Mouse (Mus musculus) lung, postnatal 25 days (tissue): ENCODE results near the gene Palm.

Experiments
- DNase-seq: peaks from one replicate; pipeline ENCODE4 v3.0.0; 2022; ENCODE audit warnings: low spot score

The Palm gene

GRCm38 (mm10) chr10:79798289-79798928, 5.0 kb downstream of the Palm start:
- no peak for DNase-seq

- no peak for DNase-seq
Measured at GRCm38 (mm10) chr10:79800508-79800907, 7.1 kb downstream of the Palm start.

- no peak for DNase-seq
Measured at GRCm38 (mm10) chr10:79801837-79802236, 8.5 kb downstream of the Palm start.

- DNase-seq: peak; percentile 71
Measured at GRCm38 (mm10) chr10:79802331-79802971, 9.1 kb downstream of the Palm start.

- no peak for DNase-seq
Measured at GRCm38 (mm10) chr10:79803716-79804323, 10.4 kb downstream of the Palm start.

GRCm38 (mm10) chr10:79805636-79806035, 12.3 kb downstream of the Palm start:
- DNase-seq: no peak

GRCm38 (mm10) chr10:79806331-79806730, 13.0 kb downstream of the Palm start:
- DNase-seq: no peak

- DNase-seq: no peak
Measured at GRCm38 (mm10) chr10:79806972-79807371, 13.6 kb downstream of the Palm start.

- no peak for DNase-seq
Measured at GRCm38 (mm10) chr10:79807826-79808225, 14.5 kb downstream of the Palm start.

GRCm38 (mm10) chr10:79808728-79809127, 15.4 kb downstream of the Palm start:
- peak; percentile 56 for DNase-seq

GRCm38 (mm10) chr10:79811736-79812637, 18.6 kb downstream of the Palm start:
- peak; percentile 83 for DNase-seq

GRCm38 (mm10) chr10:79814271-79814842, 21.0 kb downstream of the Palm start:
- DNase-seq: no peak

GRCm38 (mm10) chr10:79815671-79816494, 22.5 kb downstream of the Palm start:
- no peak for DNase-seq

GRCm38 (mm10) chr10:79817111-79817510, 23.7 kb downstream of the Palm start:
- DNase-seq: no peak

GRCm38 (mm10) chr10:79818225-79818624, 24.9 kb downstream of the Palm start:
- no peak for DNase-seq

- no peak for DNase-seq
Measured at GRCm38 (mm10) chr10:79819606-79820005, 26.2 kb downstream of the Palm start.

- DNase-seq: no peak
Measured at GRCm38 (mm10) chr10:79820277-79820676, 26.9 kb downstream of the Palm start.

- peak; percentile 28 for DNase-seq
Measured at GRCm38 (mm10) chr10:79820782-79821181, 27.4 kb downstream of the Palm start, which contains the start of gene Misp. TSS of gene Misp (plus strand) at chr10:79820989.

GRCm38 (mm10) chr10:79821731-79822130, 28.4 kb downstream of the Palm start:
- no peak for DNase-seq

- DNase-seq: peak; percentile 28
Measured at GRCm38 (mm10) chr10:79822372-79822771, 29.0 kb downstream of the Palm start.

GRCm38 (mm10) chr10:79823011-79823410, 29.6 kb downstream of the Palm start:
- no peak for DNase-seq
